Mouse (Mus musculus): Measurements from ENCODE around the gene Lrmda. TPM values are rescaled to one million over a fixed set of nuclear protein-coding genes. Genes with fewer than 3 reads are reported as not detected.

The Lrmda gene
- polyA plus RNA-seq, 1 experiment from 2014 or later: 0.23 TPM

- DNase-seq (ENCODE audit: low spot score, missing footprints): peak; percentile 98
- peak overlapping the region; percentile 80 for H3K27ac ChIP-seq (ENCODE audit: low read depth, low read length)
- H3K9ac ChIP-seq (ENCODE audit: low read length): peak overlapping the region; percentile 53; the same call in 1 of the 2 replicates
- H3K9me3 ChIP-seq (ENCODE audit: control insufficient read depth, low read length): no peaks in the 10 kb centered on the region
- peaks cover 28% of the 10 kb centered on the region for H3K4me1 ChIP-seq (ENCODE audit: control insufficient read depth, insufficient read depth, low read length)
- peak; percentile 19 for ATAC-seq (ENCODE audit: low FRiP score)
- H3K36me3 ChIP-seq (ENCODE audit: control insufficient read depth, insufficient read depth, low read length): no peaks in the 10 kb centered on the region
- H3K4me2 ChIP-seq: peak overlapping the region; percentile 87
- peak overlapping the region; percentile 33 for H3K4me3 ChIP-seq (ENCODE audit: low read depth, low read length)
- peaks cover 16% of the 10 kb centered on the region for H3K27me3 ChIP-seq (ENCODE audit: control insufficient read depth, insufficient read depth, low read length)
- WGBS: under 1% methylated on average over 26 of the region's 26 CpGs
Observed at GRCm38 (mm10) chr14:21991251-21991780, 28.2 kb upstream of the Lrmda start.

DNA sequence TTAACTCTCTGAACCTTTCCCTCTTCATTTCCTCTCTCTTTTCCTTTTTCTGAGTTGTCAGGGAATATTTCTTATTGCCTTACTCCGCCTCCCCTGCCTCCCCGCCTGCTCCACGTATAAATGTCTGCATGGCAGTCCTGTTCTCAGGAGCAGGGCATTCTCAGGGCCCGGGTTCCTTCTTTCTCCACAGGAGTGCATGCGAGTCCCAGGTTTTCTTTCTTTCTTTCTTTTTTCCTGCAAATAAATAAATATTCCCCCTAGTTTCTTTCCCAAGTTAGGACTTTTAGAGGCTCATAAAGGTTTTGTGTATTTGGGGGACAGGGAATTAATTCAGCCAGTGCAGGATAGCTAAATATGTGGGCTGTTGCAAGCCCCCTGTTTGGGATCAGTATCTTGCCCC lies 27.7 kb upstream of the Lrmda start:
- H3K27me3 ChIP-seq (ENCODE audit: control insufficient read depth, insufficient read depth, low read length): peaks cover 16% of the 10 kb centered on the region
- peak; percentile 91 for DNase-seq (ENCODE audit: low spot score, missing footprints)
- 5% methylated on average over 5 of the region's 5 CpGs for WGBS
- no peaks in the 10 kb centered on the region for H3K36me3 ChIP-seq (ENCODE audit: control insufficient read depth, insufficient read depth, low read length)
- H3K9ac ChIP-seq (ENCODE audit: low read length): peak overlapping the region; percentile 53; the same call in 1 of the 2 replicates
- H3K4me2 ChIP-seq: peak overlapping the region; percentile 87
- peaks cover 28% of the 10 kb centered on the region for H3K4me1 ChIP-seq (ENCODE audit: control insufficient read depth, insufficient read depth, low read length)
- H3K4me3 ChIP-seq (ENCODE audit: low read depth, low read length): peak overlapping the region; percentile 33
- no peak for ATAC-seq (ENCODE audit: low FRiP score)
- peak overlapping the region; percentile 51; the same call in 1 of the 2 replicates for H3K27ac ChIP-seq (ENCODE audit: low read depth, low read length)
- H3K9me3 ChIP-seq (ENCODE audit: control insufficient read depth, low read length): no peaks in the 10 kb centered on the region

- Histone ChIP-seq H3K4me2 (peak overlapping the region; percentile 87), H3K9me3 (ENCODE audit: control insufficient read depth, low read length) (no peaks in the 10 kb centered on the region), H3K27ac (ENCODE audit: low read depth, low read length) (no peak overlapping the region), H3K27me3 (ENCODE audit: control insufficient read depth, insufficient read depth, low read length) (peaks cover 16% of the 10 kb centered on the region), H3K4me1 (ENCODE audit: control insufficient read depth, insufficient read depth, low read length) (peaks cover 28% of the 10 kb centered on the region), H3K9ac (ENCODE audit: low read length) (peak overlapping the region; percentile 53; the same call in 1 of the 2 replicates), H3K36me3 (ENCODE audit: control insufficient read depth, insufficient read depth, low read length) (no peaks in the 10 kb centered on the region), H3K4me3 (ENCODE audit: low read depth, low read length) (peak overlapping the region; percentile 33)
- peak; percentile 88 for DNase-seq (ENCODE audit: low spot score, missing footprints)
- ATAC-seq (ENCODE audit: low FRiP score): no peak
- WGBS: 36% methylated on average over 4 of the region's 4 CpGs
Observed at GRCm38 (mm10) chr14:21992321-21992885, 27.1 kb upstream of the Lrmda start.

GRCm38 (mm10) chr14:21993251-21994060 lies 26.1 kb upstream of the Lrmda start:
- DNase-seq (ENCODE audit: low spot score, missing footprints): peak; percentile 92
- ATAC-seq (ENCODE audit: low FRiP score): no peak
- Histone ChIP-seq H3K27me3 (ENCODE audit: control insufficient read depth, insufficient read depth, low read length) (peaks cover 16% of the 10 kb centered on the region), H3K36me3 (ENCODE audit: control insufficient read depth, insufficient read depth, low read length) (no peaks in the 10 kb centered on the region), H3K4me3 (ENCODE audit: low read depth, low read length) (peak overlapping the region; percentile 70), H3K4me1 (ENCODE audit: control insufficient read depth, insufficient read depth, low read length) (peaks cover 28% of the 10 kb centered on the region), H3K9me3 (ENCODE audit: control insufficient read depth, low read length) (no peaks in the 10 kb centered on the region), H3K4me2 (peak overlapping the region; percentile 88), H3K27ac (ENCODE audit: low read depth, low read length) (no peak overlapping the region), H3K9ac (ENCODE audit: low read length) (peak overlapping the region; percentile 80)
- 9% methylated on average over 14 of the region's 14 CpGs for WGBS

DNA sequence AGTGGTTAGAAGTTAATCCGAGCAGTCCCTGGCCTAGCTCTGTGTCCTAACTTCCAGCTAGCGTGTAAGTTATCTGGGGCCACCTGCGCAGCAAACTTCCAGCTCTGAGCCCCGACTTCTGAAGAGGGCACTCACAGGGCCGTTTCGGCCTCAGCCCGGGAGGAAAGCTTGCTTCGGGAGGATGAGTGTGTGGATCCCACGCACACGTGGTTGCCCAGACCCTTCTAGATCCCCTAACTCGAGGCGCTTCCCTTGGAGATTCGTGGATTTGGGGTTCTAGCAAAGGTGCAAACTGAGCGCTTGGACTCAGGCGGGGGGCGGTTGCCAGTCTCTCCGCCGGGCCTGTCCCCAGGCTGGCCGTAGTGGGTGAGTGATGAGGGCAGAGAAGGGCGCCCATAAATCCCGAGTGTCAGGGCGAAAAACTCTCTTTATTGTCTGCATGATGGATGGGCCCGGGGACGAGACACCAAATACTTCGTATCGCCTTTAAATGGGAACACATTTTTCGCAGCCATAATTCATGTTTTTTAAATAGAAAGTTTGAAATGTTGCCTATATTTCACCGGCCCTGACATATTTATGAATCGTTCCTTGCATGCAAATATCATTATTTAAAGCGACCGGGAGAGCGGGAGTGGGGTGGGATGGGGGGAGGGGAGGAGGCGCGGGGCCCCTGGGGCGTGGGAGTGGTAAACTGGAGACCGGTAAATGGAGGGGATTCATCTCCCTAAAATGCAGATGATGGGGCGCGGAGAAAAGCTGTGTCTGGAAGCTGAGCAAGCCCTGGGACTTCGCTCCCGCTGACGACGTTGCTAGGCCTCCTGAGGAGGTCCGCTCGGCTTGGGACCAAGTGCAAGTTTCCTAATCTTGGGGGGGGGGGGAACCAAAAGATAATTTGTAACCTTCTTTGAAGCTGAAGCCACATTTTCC lies 25.2 kb upstream of the Lrmda start:
- Histone ChIP-seq H3K27me3 (ENCODE audit: control insufficient read depth, insufficient read depth, low read length) (peaks cover 16% of the 10 kb centered on the region), H3K4me3 (ENCODE audit: low read depth, low read length) (peak overlapping the region; percentile 70), H3K9me3 (ENCODE audit: control insufficient read depth, low read length) (no peaks in the 10 kb centered on the region), H3K4me2 (peak overlapping the region; percentile 88), H3K9ac (ENCODE audit: low read length) (peak overlapping the region; percentile 80), H3K4me1 (ENCODE audit: control insufficient read depth, insufficient read depth, low read length) (peaks cover 28% of the 10 kb centered on the region), H3K36me3 (ENCODE audit: control insufficient read depth, insufficient read depth, low read length) (no peaks in the 10 kb centered on the region), H3K27ac (ENCODE audit: low read depth, low read length) (no peak overlapping the region; the same call in 1 of the 2 replicates)
- peak; percentile 95 for DNase-seq (ENCODE audit: low spot score, missing footprints)
- ATAC-seq (ENCODE audit: low FRiP score): no peak
- under 1% methylated on average over 44 of the region's 44 CpGs for WGBS

DNA sequence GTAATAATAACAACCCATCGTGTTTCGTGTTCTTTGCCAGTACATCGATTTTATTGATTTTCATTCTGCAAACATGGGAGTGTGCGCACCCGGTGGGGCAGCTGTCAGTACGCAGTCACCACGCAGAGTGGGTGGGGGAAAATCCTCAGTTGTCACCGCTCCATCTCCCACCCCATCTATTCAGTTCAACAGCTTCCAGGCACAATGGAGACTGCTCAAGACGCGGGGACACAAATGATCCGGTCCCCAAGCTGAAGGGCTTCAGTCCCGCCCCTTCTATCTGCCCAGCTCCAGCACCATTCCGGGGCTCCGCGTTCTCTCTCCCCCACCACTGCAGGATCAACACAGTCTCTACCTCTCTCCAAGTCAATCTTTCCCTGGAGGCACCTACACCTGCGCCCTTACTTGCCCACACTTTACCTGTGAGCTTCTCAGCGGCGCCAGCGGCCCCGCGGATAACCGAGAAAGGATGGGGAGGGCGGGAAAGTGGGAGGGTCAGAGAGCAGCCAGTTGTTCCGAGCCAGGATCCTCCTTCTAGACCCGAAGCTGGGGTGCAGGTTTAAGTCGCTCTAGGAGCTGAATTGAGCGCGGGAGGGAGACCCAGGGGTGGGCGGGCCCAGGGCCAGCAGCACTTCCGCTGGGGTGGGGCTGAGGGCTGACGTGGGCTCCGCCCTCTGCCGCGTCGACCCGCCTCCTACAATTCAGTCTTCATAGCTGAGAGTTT lies 24.3 kb upstream of the Lrmda start:
- no peaks in the 10 kb centered on the region for H3K9me3 ChIP-seq (ENCODE audit: control insufficient read depth, low read length)
- H3K4me2 ChIP-seq: peak overlapping the region; percentile 88
- DNase-seq (ENCODE audit: low spot score, missing footprints): peak; percentile 95
- H3K9ac ChIP-seq (ENCODE audit: low read length): peak overlapping the region; percentile 80
- H3K27me3 ChIP-seq (ENCODE audit: control insufficient read depth, insufficient read depth, low read length): peaks cover 16% of the 10 kb centered on the region
- peaks cover 23% of the 10 kb centered on the region for H3K4me1 ChIP-seq (ENCODE audit: control insufficient read depth, insufficient read depth, low read length)
- H3K36me3 ChIP-seq (ENCODE audit: control insufficient read depth, insufficient read depth, low read length): no peaks in the 10 kb centered on the region
- H3K27ac ChIP-seq (ENCODE audit: low read depth, low read length): peak overlapping the region; percentile 80; the same call in 1 of the 2 replicates
- peak overlapping the region; percentile 70 for H3K4me3 ChIP-seq (ENCODE audit: low read depth, low read length)
- WGBS: under 1% methylated on average over 36 of the region's 36 CpGs
- peak; percentile 81 for ATAC-seq (ENCODE audit: low FRiP score)

DNA sequence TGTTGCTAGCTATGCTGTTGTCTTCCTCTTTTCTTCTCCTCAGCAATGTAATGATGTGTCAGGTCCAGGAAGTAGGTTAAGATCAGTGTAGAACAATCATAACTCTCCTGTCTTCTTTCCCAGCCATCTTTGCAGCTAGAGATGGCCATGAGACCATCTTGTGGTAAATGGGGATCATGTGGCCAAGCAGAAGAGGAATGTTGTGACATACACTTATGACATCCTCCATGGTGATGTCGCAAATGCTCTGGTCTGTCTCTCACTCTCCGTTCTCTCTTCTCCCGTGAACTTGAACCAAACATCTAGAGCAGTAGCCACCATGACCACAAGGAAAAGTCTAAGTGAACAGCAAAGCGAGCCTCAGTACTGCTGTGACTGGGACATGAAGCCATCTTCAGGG lies 19.9 kb upstream of the Lrmda start:
- Histone ChIP-seq H3K27ac (ENCODE audit: low read depth, low read length) (no peak overlapping the region), H3K4me1 (ENCODE audit: control insufficient read depth, insufficient read depth, low read length) (no peaks in the 10 kb centered on the region; the same call in 1 of the 2 replicates), H3K9ac (ENCODE audit: low read length) (no peak overlapping the region), H3K4me3 (ENCODE audit: low read depth, low read length) (no peak overlapping the region), H3K27me3 (ENCODE audit: control insufficient read depth, insufficient read depth, low read length) (no peaks in the 10 kb centered on the region), H3K36me3 (ENCODE audit: control insufficient read depth, insufficient read depth, low read length) (no peaks in the 10 kb centered on the region), H3K9me3 (ENCODE audit: control insufficient read depth, low read length) (no peaks in the 10 kb centered on the region), H3K4me2 (no peak overlapping the region)
- WGBS: 98% methylated on average over 4 of the region's 4 CpGs
- ATAC-seq (ENCODE audit: low FRiP score): no peak
- peak; percentile 82 for DNase-seq (ENCODE audit: low spot score, missing footprints)

GRCm38 (mm10) chr14:22003231-22003630 lies 16.3 kb upstream of the Lrmda start:
- H3K4me1 ChIP-seq (ENCODE audit: control insufficient read depth, insufficient read depth, low read length): no peaks in the 10 kb centered on the region
- H3K36me3 ChIP-seq (ENCODE audit: control insufficient read depth, insufficient read depth, low read length): no peaks in the 10 kb centered on the region
- H3K27me3 ChIP-seq (ENCODE audit: control insufficient read depth, insufficient read depth, low read length): no peaks in the 10 kb centered on the region
- DNase-seq (ENCODE audit: low spot score, missing footprints) (no peak), ATAC-seq (ENCODE audit: low FRiP score) (no peak)
- no peaks in the 10 kb centered on the region for H3K9me3 ChIP-seq (ENCODE audit: control insufficient read depth, low read length)
- no peak overlapping the region for H3K4me2 ChIP-seq
- no peak overlapping the region for H3K4me3 ChIP-seq (ENCODE audit: low read depth, low read length)
- 80% methylated on average over 1 of the region's 1 CpGs for WGBS
- no peak overlapping the region for H3K9ac ChIP-seq (ENCODE audit: low read length)
- H3K27ac ChIP-seq (ENCODE audit: low read depth, low read length): no peak overlapping the region

All from midbrain, embryonic 11.5 days (tissue).